Comparison of ENCODE assay signal across 9 mouse cellular contexts in the genomic region with DNA sequence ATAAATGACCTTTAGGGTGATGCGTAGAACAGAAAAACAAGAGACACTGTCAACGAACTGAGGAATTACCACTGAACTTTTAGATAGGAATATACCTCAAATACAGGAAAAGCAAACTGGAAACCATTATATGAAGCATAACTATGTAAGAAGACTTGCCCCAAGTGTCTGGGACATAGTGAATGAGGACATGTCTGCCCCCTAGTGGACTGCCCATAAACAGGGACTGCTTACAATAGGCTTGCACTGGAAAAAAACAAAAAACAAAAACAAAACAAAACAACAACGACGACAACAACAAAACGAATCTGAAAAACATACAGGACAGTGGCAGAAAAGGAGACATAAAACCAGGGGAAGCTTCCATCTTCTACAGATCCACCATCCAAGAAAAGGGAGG.
DNase-seq lines count a peak whose midpoint lies in the region; ATAC-seq lines count a peak whose summit lies in the region.
"Had no signal": no experiment of that assay in that cellular context is flagged by ENCODE, and none has a peak within 500 bp of the region (broad histone marks: within the 10 kb centered on the region; RNA-seq: fewer than 3 reads in every experiment).

No protein-coding gene starts in this region.

- 76% methylated on average over 5 of the region's 5 CpGs for WGBS in heart, embryonic 10.5 days
- WGBS in heart, embryonic 11.5 days (ENCODE audit: insufficient replicate concordance): 76% methylated on average over 5 of the region's 5 CpGs

- H3K27me3 ChIP-seq in heart, embryonic 10.5 days (ENCODE audit: insufficient read depth, poor library complexity, severe bottlenecking): no peaks in the 10 kb centered on the region
- H3K27me3 ChIP-seq in heart, embryonic 11.5 days (ENCODE audit: control insufficient read depth, insufficient read depth, low read length): no peaks in the 10 kb centered on the region

- H3K27ac ChIP-seq in heart, embryonic 10.5 days: 0 out of 2 replicates have a peak overlapping the region, but pooled peaks have one; percentile 30
- H3K27ac ChIP-seq in heart, embryonic 11.5 days (ENCODE audit: low read depth, low read length): no peak overlapping the region

- no peak overlapping the region for H3K4me3 ChIP-seq in heart, embryonic 10.5 days
- H3K4me3 ChIP-seq in heart, embryonic 11.5 days (ENCODE audit: low read depth, low read length): no peak overlapping the region
- H3K4me3 ChIP-seq: erythroblast, embryonic 14.5 days had no signal

- no peak overlapping the region for H3K4me2 ChIP-seq in heart, embryonic 11.5 days

- no peak for DNase-seq in heart, embryonic 10.5 days (ENCODE audit: low spot score)
- peak; percentile 58 for DNase-seq in testis, postnatal 10 days (ENCODE audit: low spot score)
- DNase-seq in testis, postnatal 14 days (ENCODE audit: low spot score): no peak
- peak; percentile 36 for DNase-seq in c-Kit-positive CD71-positive TER-119-positive erythroid progenitor cells, embryonic 14.5 days (ENCODE audit: low spot score)
- DNase-seq in kidney, postnatal 36 days: peak; percentile 63 to 81
- DNase-seq in thymus, postnatal 0 days (ENCODE audit: low spot score): peak; percentile 15
- DNase-seq in left cerebral cortex, adult 11 months (ENCODE audit: low spot score): no peak

- peaks cover 8% of the 10 kb centered on the region; the same call in 1 of the 2 replicates for H3K36me3 ChIP-seq in heart, embryonic 10.5 days
- no peaks in the 10 kb centered on the region; the same call in 1 of the 2 replicates for H3K36me3 ChIP-seq in heart, embryonic 11.5 days (ENCODE audit: control insufficient read depth, insufficient read depth, low read length)

- no peak for ATAC-seq in heart, embryonic 11.5 days (replicated peaks; ENCODE audit: insufficient number of reproducible peaks, low FRiP score, low TSS enrichment)

- H3K9me3 ChIP-seq in heart, embryonic 10.5 days: no peaks in the 10 kb centered on the region
- H3K9me3 ChIP-seq in heart, embryonic 11.5 days (replicated peaks; ENCODE audit: control insufficient read depth, low read length): no peaks in the 10 kb centered on the region

- H3K9ac ChIP-seq in heart, embryonic 11.5 days (ENCODE audit: low read depth, low read length): no peak overlapping the region

- peaks cover 57% of the 10 kb centered on the region for H3K4me1 ChIP-seq in heart, embryonic 10.5 days
- H3K4me1 ChIP-seq in heart, embryonic 11.5 days (ENCODE audit: control insufficient read depth, insufficient read depth, low read length): peaks cover 53% of the 10 kb centered on the region

Comparison
In these comparisons a context has a peak if more than half of its experiments do, and no peak if none do; other contexts are left out.
1. DNase-seq: peak in testis, postnatal 10 days (single experiment), c-Kit-positive CD71-positive TER-119-positive erythroid progenitor cells, embryonic 14.5 days (single experiment), kidney, postnatal 36 days (2 of 2) and thymus, postnatal 0 days (single experiment); none in heart, embryonic 10.5 days (single experiment), testis, postnatal 14 days (single experiment) and left cerebral cortex, adult 11 months (single experiment).